Mouse (Mus musculus) G1E-ER4 (cell line): ENCODE data around the gene Tssc4. TPM values are rescaled to one million over a fixed set of nuclear protein-coding genes. Genes with fewer than 3 reads are reported as not detected.

Source experiments
- GATA1 ChIP-seq: IDR thresholded peaks from one replicate; pipeline ENCODE4 v1.8.0; 2012; ENCODE audit warnings: low read length, inconsistent platforms
- polyA plus RNA-seq: library from polyadenylated mRNA; stranded (reverse); fragments of >175 nt; gene quantifications from 2 replicates; pipeline ENCODE4 v1.2.3, GENCODE M21; 2012

Gene Tssc4
- polyA plus RNA-seq, 1 experiment, result 294 TPM

GRCm38 (mm10) chr7:143055499-143056186 is 13.4 kb upstream of the Tssc4 start:
- no peak for TF ChIP-seq GATA1

- TF ChIP-seq GATA1, result no peak
Measured at GRCm38 (mm10) chr7:143057023-143057422, 12.0 kb upstream of the Tssc4 start.

DNA sequence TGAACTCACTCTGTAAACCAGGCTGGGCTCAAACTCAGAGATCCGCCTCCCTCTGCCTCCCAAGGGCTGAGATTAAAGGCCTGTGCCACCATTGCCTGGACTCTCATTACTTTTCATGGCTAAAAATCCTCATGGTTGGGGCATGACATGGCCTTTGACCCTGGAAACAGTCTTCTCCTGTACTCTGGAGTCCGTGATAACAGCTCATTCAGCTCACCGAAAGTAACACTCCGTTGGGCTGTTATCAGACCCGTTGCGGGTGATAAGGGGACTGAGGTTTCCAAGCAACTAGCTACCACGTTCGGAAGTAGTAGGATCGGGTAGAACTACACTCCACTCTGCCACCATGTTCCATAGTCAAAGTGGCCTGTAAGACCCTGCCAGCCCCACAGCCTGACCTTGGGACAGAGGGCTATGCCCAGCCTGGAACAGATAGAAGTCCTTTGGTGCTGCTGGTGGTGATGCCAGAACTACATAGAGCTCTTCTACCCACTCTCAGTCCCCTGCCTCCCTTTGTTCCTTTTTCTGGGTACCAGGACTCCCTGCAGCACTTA is 11.3 kb upstream of the Tssc4 start:
- peak; percentile 88 for TF ChIP-seq GATA1

- TF ChIP-seq GATA1, result no peak
Measured at GRCm38 (mm10) chr7:143058221-143058697, 10.8 kb upstream of the Tssc4 start.

DNA sequence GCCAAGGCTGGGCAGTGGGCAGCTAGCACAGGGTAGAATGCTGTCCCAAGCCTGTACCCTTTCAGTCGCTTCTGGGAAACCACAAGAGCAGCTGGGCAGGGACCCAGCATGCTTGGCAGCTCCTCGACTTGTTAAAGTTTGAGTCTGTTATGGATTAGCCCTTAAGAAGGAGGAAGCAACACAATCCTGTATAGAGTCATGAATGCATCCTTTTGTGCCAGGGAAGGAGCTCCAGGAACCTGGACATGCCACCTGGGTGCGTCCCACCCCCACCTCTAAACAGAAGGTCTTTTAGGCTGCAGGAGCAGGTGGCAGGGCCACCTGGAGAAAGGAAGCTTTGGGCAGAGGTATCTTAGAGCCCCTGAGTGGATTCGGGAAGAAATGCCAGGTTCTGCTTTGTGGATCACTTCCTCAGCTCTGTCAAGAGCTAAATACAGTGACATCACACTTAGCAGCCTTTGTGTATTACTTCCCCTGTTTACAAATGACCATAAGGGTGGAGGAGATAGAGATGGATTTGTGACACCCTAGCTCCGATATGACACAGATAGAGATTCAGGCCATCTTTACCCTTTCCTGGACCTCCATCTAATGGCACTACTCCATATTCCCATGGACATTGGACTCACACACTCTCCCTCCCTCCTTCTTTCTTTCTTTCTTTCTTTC is 9.7 kb upstream of the Tssc4 start:
- TF ChIP-seq GATA1, result no peak

- TF ChIP-seq GATA1, result no peak
Measured at GRCm38 (mm10) chr7:143062704-143063103, 6.3 kb upstream of the Tssc4 start.

GRCm38 (mm10) chr7:143064226-143064625 is 4.8 kb upstream of the Tssc4 start:
- no peak for TF ChIP-seq GATA1

- TF ChIP-seq GATA1, result no peak
Measured at GRCm38 (mm10) chr7:143065692-143066091, 3.4 kb upstream of the Tssc4 start.

DNA sequence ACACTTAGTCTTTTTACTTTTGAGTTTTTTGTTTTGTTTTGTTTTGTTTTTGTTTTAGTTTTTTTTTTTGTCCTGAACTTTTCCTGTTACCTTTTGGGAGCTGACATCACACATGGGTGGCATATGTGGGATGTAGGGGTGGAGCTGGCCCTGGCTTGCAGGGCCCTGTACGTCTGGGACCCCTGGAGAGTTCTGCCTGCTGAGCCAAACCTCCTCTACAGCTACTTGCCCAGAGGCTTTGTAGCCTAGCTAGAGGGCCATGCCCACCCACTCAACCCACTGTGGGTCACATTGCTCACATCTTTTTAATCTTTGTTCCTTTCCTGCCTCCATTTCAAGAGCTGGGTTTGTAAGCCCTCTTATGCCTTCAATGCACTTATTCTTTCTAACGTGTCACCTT is 1.6 kb upstream of the Tssc4 start:
- TF ChIP-seq GATA1, result no peak

DNA sequence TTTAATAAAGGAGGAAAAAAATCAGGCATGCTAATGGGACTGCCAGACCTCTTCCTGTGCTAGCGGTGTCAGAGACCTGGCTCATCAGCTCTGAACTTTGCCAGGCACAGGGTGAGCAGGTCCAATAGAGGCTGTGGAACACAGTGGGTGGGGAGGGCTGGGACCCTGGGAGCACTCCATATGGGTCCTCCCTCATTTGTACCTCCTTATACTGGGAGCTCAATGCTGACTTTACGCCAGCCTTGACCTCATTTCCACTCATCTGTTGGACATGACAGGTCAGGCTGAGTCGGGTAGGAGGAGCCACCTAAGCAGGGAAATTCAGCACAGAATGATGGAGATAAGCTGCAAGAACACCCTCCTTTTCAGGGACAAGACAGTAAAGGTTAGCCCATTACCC is 1.2 kb upstream of the Tssc4 start:
- TF ChIP-seq GATA1, result no peak

DNA sequence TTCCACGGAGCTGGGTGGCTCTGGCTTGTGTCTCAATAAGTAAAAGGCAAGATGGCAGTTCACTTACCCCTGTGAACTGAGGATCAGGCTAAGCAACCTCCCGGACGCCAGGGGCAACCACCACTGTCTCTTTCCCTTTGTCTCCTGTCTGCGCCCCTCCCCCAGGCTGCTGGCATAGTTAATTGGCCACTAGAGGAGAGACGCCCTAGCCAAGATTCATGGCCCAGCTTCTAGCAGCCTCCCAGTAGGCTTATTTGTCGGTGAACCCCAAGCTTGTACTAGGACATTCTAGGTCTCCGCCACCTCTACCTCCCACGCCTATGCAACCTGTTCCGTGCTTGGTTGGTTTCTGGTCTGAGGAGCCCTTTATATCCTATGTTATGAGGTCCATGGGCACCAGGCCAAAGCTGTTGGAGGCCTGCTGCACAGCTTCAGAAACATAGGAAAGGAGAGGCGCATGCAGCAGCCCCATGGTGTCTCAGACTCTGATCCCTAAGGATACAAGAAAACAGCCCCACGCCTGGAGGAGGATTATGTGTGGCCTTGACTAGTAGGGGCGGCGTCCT is 650 bp upstream of the Tssc4 start:
- no peak for TF ChIP-seq GATA1

DNA sequence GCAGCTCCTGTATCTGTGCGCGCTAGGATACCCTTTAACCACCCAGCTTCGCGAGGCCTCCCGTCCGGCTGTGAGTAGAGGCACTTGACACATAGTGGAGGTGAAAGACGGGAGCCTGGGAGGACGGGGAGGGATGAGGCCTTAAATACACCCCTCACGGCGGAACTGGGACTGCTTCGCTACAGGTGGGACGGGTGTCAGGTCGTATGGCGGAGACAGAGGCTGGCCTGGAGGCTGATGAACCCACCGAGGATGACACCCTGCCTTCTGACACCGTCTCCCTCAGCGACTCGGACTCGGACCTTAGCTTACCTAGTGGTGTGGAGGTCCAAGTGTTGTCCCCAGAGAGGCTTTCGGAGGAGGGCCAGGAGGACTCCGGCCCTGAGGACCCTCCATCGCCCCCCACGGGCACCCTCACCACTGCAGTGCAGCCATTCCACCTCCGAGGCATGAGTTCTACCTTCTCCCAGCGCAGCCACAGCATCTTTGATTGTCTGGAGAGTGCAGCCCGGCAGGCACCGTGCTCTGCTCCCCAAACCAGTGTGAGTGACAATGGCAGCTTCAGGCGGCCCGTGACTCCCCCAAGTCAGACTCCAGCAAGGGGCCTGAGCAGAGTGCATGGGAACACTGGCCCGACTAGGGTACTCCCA is 827 bp downstream of the Tssc4 start:
- no peak for TF ChIP-seq GATA1

GRCm38 (mm10) chr7:143070506-143071070 is 1.5 kb downstream of the Tssc4 start:
- TF ChIP-seq GATA1, result no peak

- no peak for TF ChIP-seq GATA1
Measured at GRCm38 (mm10) chr7:143072605-143073004, 3.6 kb downstream of the Tssc4 start.

DNA sequence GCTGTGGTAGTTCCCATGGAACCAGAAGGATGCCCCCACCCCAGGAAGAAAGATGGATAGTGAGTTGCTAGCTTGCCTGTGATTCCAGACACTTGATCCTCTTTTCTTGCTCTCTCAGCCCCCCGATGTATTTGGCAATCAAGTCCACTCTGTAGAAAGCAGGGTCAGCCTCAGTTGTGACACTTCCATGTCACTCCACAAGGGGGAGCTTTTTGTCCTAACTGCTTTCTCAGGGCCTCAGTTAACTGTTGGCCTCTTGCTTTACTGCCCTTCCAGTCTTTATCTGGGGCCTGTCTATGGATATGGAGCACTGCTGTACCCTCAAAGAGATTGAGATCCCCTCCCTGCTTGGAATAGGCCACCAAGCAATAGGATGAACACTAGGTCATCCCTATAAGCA is 4.0 kb downstream of the Tssc4 start:
- TF ChIP-seq GATA1, result no peak

GRCm38 (mm10) chr7:143075394-143075793 is 6.3 kb downstream of the Tssc4 start:
- no peak for TF ChIP-seq GATA1
